Mouse (Mus musculus) G1E (cell line): ENCODE data around the gene Spock1.

Experiments used
- CTCF ChIP-seq: IDR thresholded peaks from 2 replicates; pipeline ENCODE4 v1.5.1; 2012; ENCODE audit warnings: low read depth, low read length, inconsistent platforms, mixed read lengths
- GATA1 ChIP-seq: IDR thresholded peaks from 2 replicates; pipeline ENCODE4 v1.6.1; 2012; ENCODE audit warnings: borderline replicate concordance, low read length, inconsistent platforms, mixed read lengths
- GATA2 ChIP-seq: IDR thresholded peaks from 2 replicates; pipeline ENCODE4 v1.6.1; 2012; ENCODE audit warnings: low read depth, low read length, inconsistent platforms, borderline replicate concordance
- POLR2AphosphoS5 ChIP-seq: IDR thresholded peaks from 2 replicates; pipeline ENCODE4 v1.6.1; 2012; ENCODE audit warnings: low read depth, low read length, inconsistent platforms; ENCODE audit not compliant: insufficient replicate concordance
- TAL1 ChIP-seq: conservative IDR thresholded peaks from 2 replicates; pipeline ENCODE4 v1.6.1; 2012; ENCODE audit warnings: low read depth, low read length, inconsistent platforms, mixed read lengths

DNA sequence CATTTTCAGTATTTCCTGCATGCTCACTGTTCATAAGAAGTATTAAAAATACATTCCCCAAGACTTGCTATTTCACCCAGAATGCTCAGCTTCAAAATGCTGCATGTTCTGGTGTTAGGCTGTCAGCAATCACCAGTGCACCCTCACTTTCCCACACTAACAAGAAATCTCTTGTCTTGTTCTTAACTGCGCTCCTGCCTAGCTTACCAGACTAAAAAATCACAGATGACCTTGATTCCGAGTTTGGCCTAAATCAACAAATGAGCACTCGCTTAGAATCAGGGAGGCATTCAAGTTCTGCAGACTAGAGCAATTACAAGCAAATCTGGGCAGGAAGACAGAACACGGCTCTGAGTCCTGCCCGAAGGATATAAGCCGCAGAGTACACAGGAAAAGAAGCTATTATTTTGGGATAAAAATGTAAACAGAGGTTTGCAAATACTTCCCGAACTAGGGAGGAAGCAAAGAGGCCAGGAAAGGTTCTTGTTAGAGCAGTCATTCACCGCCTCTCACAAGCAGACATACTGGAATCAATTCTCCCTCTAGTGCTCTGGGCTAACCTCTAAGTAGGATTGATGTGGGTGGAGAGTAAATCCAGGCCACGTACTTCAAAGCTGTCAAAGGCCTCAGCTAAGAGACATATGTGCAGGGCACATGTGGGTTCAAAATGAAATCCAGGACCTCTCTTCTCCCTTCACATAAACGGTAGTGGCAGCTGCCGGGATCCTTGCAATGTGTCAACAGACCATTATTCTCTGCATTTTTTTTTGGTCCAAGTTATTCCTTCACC lies 76.6 kb downstream of the Spock1 start:
- TF ChIP-seq TAL1 (no peak), CTCF (no peak), GATA1 (no peak), POLR2AphosphoS5 (no peak), GATA2 (no peak)
